Comparison of ENCODE assay signal across 12 mouse cellular contexts in the genomic region with DNA sequence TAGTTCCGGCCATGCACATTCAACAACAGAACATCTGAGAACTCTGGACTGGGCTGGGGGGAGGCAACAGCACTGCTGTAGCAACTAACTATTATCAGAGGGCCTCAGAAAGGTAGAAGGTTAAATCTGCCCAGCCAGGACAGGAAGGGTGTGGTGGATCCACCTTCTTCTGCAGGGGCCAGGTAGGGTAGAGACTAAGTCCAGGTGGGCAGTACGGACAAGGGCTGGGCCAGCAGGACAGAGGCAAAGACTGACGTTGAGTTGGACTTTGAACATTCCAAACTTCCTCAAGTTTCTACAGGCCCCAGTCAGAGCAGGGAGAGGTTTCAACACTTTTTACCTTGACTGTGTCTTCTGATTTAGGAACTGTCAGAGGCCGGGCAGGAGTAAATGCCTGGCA. TPM values are rescaled to one million over a fixed set of nuclear protein-coding genes. Genes with fewer than 3 reads are reported as not detected.
A peak's percentile ranks its signal among the peaks of the same experiment; 100 is the strongest.
DNase-seq lines count a peak whose midpoint lies in the region; ATAC-seq and TF ChIP-seq lines count a peak whose summit lies in the region.
"Had no signal": no experiment of that assay in that cellular context is flagged by ENCODE, and none has a peak within 500 bp of the region (broad histone marks: within the 10 kb centered on the region; RNA-seq: fewer than 3 reads in every experiment).

No protein-coding gene starts in this region.

- no peak for TF ChIP-seq RAD21 in CH12.LX (IDR thresholded peaks at IDR 0.05; ENCODE audit: low read depth, low read length)

- H3K9me3 ChIP-seq in heart, embryonic 12.5 days (replicated peaks) = no peaks in the 10 kb centered on the region
- H3K9me3 ChIP-seq in CH12.LX (replicated peaks; ENCODE audit: low read length) = no peaks in the 10 kb centered on the region
- no peaks in the 10 kb centered on the region for H3K9me3 ChIP-seq in hindbrain, embryonic 15.5 days
- no peaks in the 10 kb centered on the region for H3K9me3 ChIP-seq in midbrain, embryonic 12.5 days

- intact Hi-C loops in heart, postnatal 10 days (cut with DNase I) = loop anchor here (2.0 kb wide), 1 partner anchor 28 kb away; no protein-coding TSS in a partner anchor
- intact Hi-C loops in left cerebral cortex, postnatal 25 days (cut with DNase I) = no loop called here

- in situ Hi-C loops in CH12.LX (cut with MboI; ENCODE audit: low pct_ligation_motif_present, low pct_unique_long_range_greater_than_20kb, low sequenced_read_pairs) = loop anchor here (5.0 kb wide), 1 partner anchor 33 kb away; no protein-coding TSS in a partner anchor

- DNase-seq in heart, postnatal 10 days = no peak
- DNase-seq in CH12.LX (ENCODE audit: extremely low read depth) = no peak
- no peak for DNase-seq in left cerebral cortex, postnatal 25 days (ENCODE audit: low spot score in 2 of 2)
- DNase-seq in urinary bladder, adult 2 months (ENCODE audit: low spot score) = no peak
- DNase-seq: adrenal gland, postnatal 14 days; thymus, postnatal 36 days had no signal

- peaks cover 36% of the 10 kb centered on the region for H3K79me2 ChIP-seq in CH12.LX (replicated peaks; ENCODE audit: control insufficient read depth, extremely low read depth, insufficient read depth, poor library complexity, severe bottlenecking)

- no peak for TF ChIP-seq CTCF in CH12.LX (conservative IDR thresholded peaks at IDR 0.05 in 1 of 2, IDR thresholded peaks at IDR 0.05 in 1 of 2; ENCODE audit: low read depth in 2 of 2, low read length in 2 of 2)

- no peak for TF ChIP-seq POLR2A in CH12.LX (IDR thresholded peaks at IDR 0.05; ENCODE audit: low read depth, low read length)

- no peak overlapping the region for H3K9ac ChIP-seq in heart, embryonic 12.5 days
- H3K9ac ChIP-seq in CH12.LX (ENCODE audit: insufficient read depth, low read depth) = no peak overlapping the region
- peak overlapping the region; percentile 78; the same call in 1 of the 2 replicates for H3K9ac ChIP-seq in hindbrain, embryonic 15.5 days
- no peak overlapping the region for H3K9ac ChIP-seq in midbrain, embryonic 12.5 days (replicated peaks)

- peak overlapping the region; percentile 87 for H3K4me2 ChIP-seq in heart, embryonic 12.5 days
- peak overlapping the region; percentile 58 for H3K4me2 ChIP-seq in CH12.LX (ENCODE audit: insufficient read depth, low read depth, poor library complexity, severe bottlenecking)
- H3K4me2 ChIP-seq in hindbrain, embryonic 15.5 days = peak overlapping the region; percentile 91
- H3K4me2 ChIP-seq in midbrain, embryonic 12.5 days (replicated peaks) = 0 out of 2 replicates have a peak overlapping the region, but pooled peaks have one; percentile 92

- no peaks in the 10 kb centered on the region for H3K36me3 ChIP-seq in heart, embryonic 12.5 days
- H3K36me3 ChIP-seq in CH12.LX (replicated peaks in 1 of 2; ENCODE audit: control insufficient read depth in 1 of 2, insufficient read depth in 1 of 2, low read length in 1 of 2) = peaks cover 0 to 18% of the 10 kb centered on the region in 2 experiments
- no peaks in the 10 kb centered on the region for H3K36me3 ChIP-seq in hindbrain, embryonic 15.5 days
- H3K36me3 ChIP-seq in midbrain, embryonic 12.5 days = no peaks in the 10 kb centered on the region

- H3K4me3 ChIP-seq in heart, embryonic 12.5 days = peak overlapping the region; percentile 78
- H3K4me3 ChIP-seq in CH12.LX (replicated peaks in 1 of 3; ENCODE audit: low read depth in 2 of 3, low read length in 2 of 3, poor library complexity in 1 of 3) = peak overlapping the region in 1 of 3 experiments; percentile 82
- H3K4me3 ChIP-seq in hindbrain, embryonic 15.5 days = peak overlapping the region; percentile 68
- H3K4me3 ChIP-seq in midbrain, embryonic 12.5 days = no peak overlapping the region

- WGBS in heart, embryonic 12.5 days = 61% methylated on average over 4 of the region's 4 CpGs
- WGBS in hindbrain, embryonic 15.5 days = 77% methylated on average over 4 of the region's 4 CpGs
- 83% methylated on average over 4 of the region's 4 CpGs for WGBS in midbrain, embryonic 12.5 days

- no peak overlapping the region for H3K27ac ChIP-seq in heart, embryonic 12.5 days (ENCODE audit: poor library complexity, severe bottlenecking)
- no peak overlapping the region for H3K27ac ChIP-seq in CH12.LX (ENCODE audit: insufficient read depth, low read depth)
- no peak overlapping the region for H3K27ac ChIP-seq in hindbrain, embryonic 15.5 days (replicated peaks)
- no peak overlapping the region for H3K27ac ChIP-seq in midbrain, embryonic 12.5 days (replicated peaks)
- H3K27ac ChIP-seq: macrophage had no signal

- peaks cover 10% of the 10 kb centered on the region for H3K27me3 ChIP-seq in heart, embryonic 12.5 days (replicated peaks)
- peaks cover 26% of the 10 kb centered on the region for H3K27me3 ChIP-seq in CH12.LX (replicated peaks)
- peaks cover 9% of the 10 kb centered on the region; the same call in 1 of the 2 replicates for H3K27me3 ChIP-seq in hindbrain, embryonic 15.5 days
- H3K27me3 ChIP-seq in midbrain, embryonic 12.5 days = peaks cover 69% of the 10 kb centered on the region

- no peak for TF ChIP-seq EP300 in CH12.LX (IDR thresholded peaks at IDR 0.05; ENCODE audit: low read length)

- ATAC-seq in heart, embryonic 12.5 days (ENCODE audit: insufficient number of reproducible peaks, low FRiP score) = no peak
- no peak for ATAC-seq in hindbrain, embryonic 15.5 days (ENCODE audit: low FRiP score, low read depth)
- no peak for ATAC-seq in midbrain, embryonic 12.5 days (ENCODE audit: low FRiP score, low read depth)
- ATAC-seq in erythroid progenitor cell, adult 5-6 weeks (replicated peaks; ENCODE audit: low FRiP score, poor library complexity, severe bottlenecking) = no peak

- dilution Hi-C loops in CH12.LX (cut with MboI; ENCODE audit: extremely low pct_ligation_motif_present, extremely low pct_unique_long_range_greater_than_20kb, low sequenced_read_pairs) = no loop called here

- H3K4me1 ChIP-seq in heart, embryonic 12.5 days (replicated peaks) = peaks cover 82% of the 10 kb centered on the region
- H3K4me1 ChIP-seq in CH12.LX (ENCODE audit: control insufficient read depth in 1 of 2, insufficient read depth in 2 of 2) = peaks cover 25 to 61% of the 10 kb centered on the region in 2 experiments
- H3K4me1 ChIP-seq in hindbrain, embryonic 15.5 days (replicated peaks) = peaks cover 45% of the 10 kb centered on the region
- H3K4me1 ChIP-seq in midbrain, embryonic 12.5 days = peaks cover 16% of the 10 kb centered on the region

TF ChIP-seq in CH12.LX, 34 proteins besides CTCF, POLR2A, EP300 and RAD21 (continues in another document):
- TF ChIP-seq ZMIZ1 (IDR thresholded peaks at IDR 0.05; ENCODE audit: low read depth, low read length) = no peak
- TF ChIP-seq NELFE (IDR thresholded peaks at IDR 0.05; ENCODE audit: low read depth, low read length) = no peak
- TF ChIP-seq CHD2 (IDR thresholded peaks at IDR 0.05; ENCODE audit: low read length) = no peak
- no peak for TF ChIP-seq RCOR1 (conservative IDR thresholded peaks at IDR 0.05; ENCODE audit: low read depth, low read length)
- TF ChIP-seq MXI1 (IDR thresholded peaks at IDR 0.05; ENCODE audit: low read depth, low read length) = no peak
- no peak for TF ChIP-seq ZNF384 (IDR thresholded peaks at IDR 0.05; ENCODE audit: low read depth, low read length)
- TF ChIP-seq SMC3 (IDR thresholded peaks at IDR 0.05; ENCODE audit: low read depth, low read length) = no peak
- no peak for TF ChIP-seq KAT2A (IDR thresholded peaks at IDR 0.05; ENCODE audit: insufficient replicate concordance, low read length)
- no peak for TF ChIP-seq MEF2A (IDR thresholded peaks at IDR 0.05; ENCODE audit: borderline replicate concordance, low read depth, low read length)

RNA-seq across cellular contexts. Expression of a gene that starts 1.9 kb away (rescaled TPM):
- polyA plus RNA-seq in heart, embryonic 12.5 days (2016; fragmentation: Nextera tagmentation; extraction: Ambion mirVana) = 11.8 and 12.1 TPM in 2 replicates
- 10 to 100 TPM; 14.3 to 14.6 TPM for total RNA-seq in heart, postnatal 10 days (2021)
- total RNA-seq in CH12.LX (2012; rRNA removed) (34.9 and 53.0 TPM in 2 replicates), CH12.LX (2014; rRNA removed) (5.5 and 5.8 TPM in 2 replicates)
- polyA plus RNA-seq in CH12.LX (2012; ENCODE audit: insufficient read length, low read depth) = 8.3 and 9.0 TPM in 2 replicates
- 17.9 and 19.8 TPM in 2 replicates for polyA plus RNA-seq in hindbrain, embryonic 15.5 days (2015; fragmentation: Nextera tagmentation; extraction: Ambion mirVana)
- polyA plus RNA-seq in midbrain, embryonic 12.5 days (2016; fragmentation: Nextera tagmentation; extraction: Ambion mirVana) = 6.3 and 6.5 TPM in 2 replicates
- total RNA-seq in left cerebral cortex, postnatal 25 days (2021) = 10 to 100 TPM; 13.8 to 14.5 TPM
- total RNA-seq in erythroid progenitor cell, adult 5-6 weeks (2015; ENCODE audit: low replicate concordance) = not detected in 2 replicates
- 0.13 TPM in 1 of 2 replicates, not detected in the other for total RNA-seq in erythroid progenitor cell, adult 5-6 weeks (2017; ENCODE audit: low replicate concordance)
- polyA plus RNA-seq in urinary bladder, adult 2 months (2012; rRNA removed) = 55.1 and 58.8 TPM in 2 replicates

RNA-seq across cellular contexts. Expression of a gene that starts 33.5 kb away (rescaled TPM):
- polyA plus RNA-seq in heart, embryonic 12.5 days (2016; fragmentation: Nextera tagmentation; extraction: Ambion mirVana) = 65.1 and 68.3 TPM in 2 replicates
- total RNA-seq in heart, postnatal 10 days (2021) = 100 to 1,000 TPM; 261 to 278 TPM
- not detected in 2 replicates for total RNA-seq in CH12.LX (2012; rRNA removed)
- total RNA-seq in CH12.LX (2014; rRNA removed) = not detected in 2 replicates
- polyA plus RNA-seq in CH12.LX (2012; ENCODE audit: insufficient read length, low read depth) = not detected in 2 replicates
- 26.2 and 33.4 TPM in 2 replicates for polyA plus RNA-seq in hindbrain, embryonic 15.5 days (2015; fragmentation: Nextera tagmentation; extraction: Ambion mirVana)
- 19.1 and 22.7 TPM in 2 replicates for polyA plus RNA-seq in midbrain, embryonic 12.5 days (2016; fragmentation: Nextera tagmentation; extraction: Ambion mirVana)
- total RNA-seq in left cerebral cortex, postnatal 25 days (2021) = 10 to 100 TPM; 87.3 to 88.7 TPM
- 8.3 and 8.4 TPM in 2 replicates for total RNA-seq in erythroid progenitor cell, adult 5-6 weeks (2015; ENCODE audit: low replicate concordance)
- 2.3 and 3.2 TPM in 2 replicates for total RNA-seq in erythroid progenitor cell, adult 5-6 weeks (2017; ENCODE audit: low replicate concordance)
- polyA plus RNA-seq in urinary bladder, adult 2 months (2012; rRNA removed) = 34.6 and 59.4 TPM in 2 replicates

RNA-seq across cellular contexts. Expression of a gene that starts 45.2 kb away (rescaled TPM):
- 0.12 and 0.41 TPM in 2 replicates for polyA plus RNA-seq in heart, embryonic 12.5 days (2016; fragmentation: Nextera tagmentation; extraction: Ambion mirVana)
- total RNA-seq in heart, postnatal 10 days (2021) = not detected
- total RNA-seq in CH12.LX (2012; rRNA removed) = 0.21 and 0.55 TPM in 2 replicates
- total RNA-seq in CH12.LX (2014; rRNA removed) = 0.08 TPM in 2 replicates
- 0.17 and 0.22 TPM in 2 replicates for polyA plus RNA-seq in CH12.LX (2012; ENCODE audit: insufficient read length, low read depth)
- 0.19 and 0.54 TPM in 2 replicates for polyA plus RNA-seq in hindbrain, embryonic 15.5 days (2015; fragmentation: Nextera tagmentation; extraction: Ambion mirVana)
- polyA plus RNA-seq in midbrain, embryonic 12.5 days (2016; fragmentation: Nextera tagmentation; extraction: Ambion mirVana) = 0.67 and 0.71 TPM in 2 replicates
- not detected for total RNA-seq in left cerebral cortex, postnatal 25 days (2021)
- total RNA-seq in erythroid progenitor cell, adult 5-6 weeks (2015; ENCODE audit: low replicate concordance) = not detected in 2 replicates
- total RNA-seq in erythroid progenitor cell, adult 5-6 weeks (2017; ENCODE audit: low replicate concordance) = not detected in 2 replicates
- 0.39 and 0.41 TPM in 2 replicates for polyA plus RNA-seq in urinary bladder, adult 2 months (2012; rRNA removed)
- total RNA-seq: adrenal gland, postnatal 14 days; hematopoietic stem cell, adult 5-6 weeks had no signal
- polyA plus RNA-seq: macrophage had no signal

Comparison
In these comparisons a context has a peak if more than half of its experiments do, and no peak if none do; other contexts are left out.
1. RNA of a gene that starts 33.5 kb away (polyA plus RNA-seq): 65.1 to 68.3 TPM in heart, embryonic 12.5 days, 34.6 to 59.4 TPM in urinary bladder, adult 2 months, 26.2 to 33.4 TPM in hindbrain, embryonic 15.5 days and 19.1 to 22.7 TPM in midbrain, embryonic 12.5 days; not detected in CH12.LX; every median in the first group is over 10 times any median in the second.
2. Peak in every context shown above with its lines, with median percentiles within 50 percentile points of each other: H3K4me2 ChIP-seq.